Comparison of ENCODE assay signal across 14 mouse cellular contexts in genomic region chr13:35892866-35893265, GRCm38 (mm10).
"Had no signal": no experiment of that assay in that cellular context is flagged by ENCODE, and none has a peak within 500 bp of the region (broad histone marks: within the 10 kb centered on the region; RNA-seq: fewer than 3 reads in every experiment).

No protein-coding gene starts in this region.

- ATAC-seq: hindbrain, postnatal 0 days; intestine, postnatal 0 days; liver, embryonic 12.5 days had no signal

- DNase-seq: gastrocnemius, postnatal 14 days; gastrocnemius, postnatal 36 days; heart, adult 18-20 months; heart, postnatal 10 days; heart, postnatal 4 days; kidney, adult 18-20 months; kidney, adult 8-10 months; kidney, postnatal 10 days; kidney, postnatal 25 days; kidney, postnatal 4 days; left cerebral cortex, postnatal 4 days had no signal
